Mouse (Mus musculus) small intestine, adult 2 months (tissue): ENCODE measurements around the gene Fsd1. TPM values are rescaled to one million over a fixed set of nuclear protein-coding genes. Genes with fewer than 3 reads are reported as not detected.
A peak's percentile ranks its signal among the peaks of the same experiment; 100 is the strongest.

ENCODE experiments used
- H3K27ac ChIP-seq: fragments of 200-500 bp; 2 replicates; pipeline ENCODE4 v1.5.1; 2012; ENCODE audit warnings: low read depth, low read length, control low read depth, inconsistent platforms; ENCODE audit not compliant: insufficient read depth
- H3K27me3 ChIP-seq: fragments of 200-500 bp; 2 replicates; pipeline ENCODE4 v1.6.1; 2012; ENCODE audit warnings: mild to moderate bottlenecking, moderate library complexity, low read length, inconsistent platforms; ENCODE audit not compliant: control insufficient read depth, insufficient read depth
- H3K36me3 ChIP-seq: fragments of 200-500 bp; 2 replicates; pipeline ENCODE4 v1.6.1; 2012; ENCODE audit warnings: mild to moderate bottlenecking, low read length, control low read depth, inconsistent platforms; ENCODE audit not compliant: control insufficient read depth, insufficient read depth
- H3K4me1 ChIP-seq: fragments of 200-500 bp; 2 replicates; pipeline ENCODE4 v1.6.1; 2012; ENCODE audit warnings: low read length, inconsistent platforms, mixed read lengths; ENCODE audit not compliant: control insufficient read depth, insufficient read depth, insufficient read length
- H3K4me3 ChIP-seq: fragments of 200-500 bp; 2 replicates; pipeline ENCODE4 v1.5.1; 2012; ENCODE audit warnings: low read depth, mild to moderate bottlenecking, control low read depth, inconsistent platforms, low read length, moderate library complexity
- CTCF ChIP-seq: fragments of 200-500 bp; IDR thresholded peaks from 2 replicates; pipeline ENCODE4 v1.5.1; 2012; ENCODE audit warnings: low read depth, mild to moderate bottlenecking, control low read depth, inconsistent platforms, low read length, moderate library complexity, mixed read lengths; ENCODE audit not compliant: insufficient replicate concordance, insufficient read length; ENCODE audit errors: extremely low read depth
- POLR2A ChIP-seq: fragments of 200-500 bp; IDR thresholded peaks from 2 replicates; pipeline ENCODE4 v1.6.1; 2012; ENCODE audit warnings: low read depth, mild to moderate bottlenecking, control low read depth, inconsistent platforms, low read length, moderate library complexity
- WGBS: fragments of 180-500 bp; shearing (Covaris S2); methylation state at CpG from one replicate; pipeline ENCODE4 v1.1.7; 2018; 5-methylcytosine and 5-hydroxymethylcytosine counted together
- polyA plus RNA-seq: library from polyadenylated mRNA; depleted of rRNA; stranded (reverse); fragments of >200 nt; gene quantifications from 2 replicates; pipeline ENCODE4 v1.2.3, GENCODE M21; 2012

Gene Fsd1
- polyA plus RNA-seq, 1 experiment = 3.2 TPM

DNA sequence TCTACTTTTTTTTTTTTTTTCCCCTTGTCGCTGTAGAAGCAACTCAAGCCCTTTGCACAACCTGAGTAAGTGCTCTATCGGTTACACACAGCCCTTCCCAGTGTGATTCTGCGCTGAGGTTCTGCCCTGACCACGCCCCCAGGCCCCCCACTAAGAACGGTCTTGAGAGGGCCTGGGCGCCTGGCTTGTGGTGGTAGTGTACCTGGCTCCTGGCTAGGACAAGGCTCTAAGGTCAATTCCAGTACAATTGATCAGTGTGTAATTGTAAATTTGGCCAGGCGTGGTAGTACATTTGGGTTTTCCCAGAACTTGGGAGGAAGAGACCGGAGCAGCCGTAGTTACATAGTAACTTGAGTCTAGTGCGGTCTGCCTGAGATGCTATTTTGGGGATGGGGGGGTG is 20.6 kb downstream of the Fsd1 start:
- peak overlapping the region; percentile 53 for H3K4me3 ChIP-seq
- WGBS = 32% methylated on average over 10 of the region's 10 CpGs
- H3K36me3 ChIP-seq = peaks cover 10% of the 10 kb centered on the region
- H3K27me3 ChIP-seq = no peaks in the 10 kb centered on the region
- peak overlapping the region; percentile 98 for H3K27ac ChIP-seq
- H3K4me1 ChIP-seq = peaks cover 15% of the 10 kb centered on the region
- no peak for TF ChIP-seq CTCF
- TF ChIP-seq POLR2A = no peak

DNA sequence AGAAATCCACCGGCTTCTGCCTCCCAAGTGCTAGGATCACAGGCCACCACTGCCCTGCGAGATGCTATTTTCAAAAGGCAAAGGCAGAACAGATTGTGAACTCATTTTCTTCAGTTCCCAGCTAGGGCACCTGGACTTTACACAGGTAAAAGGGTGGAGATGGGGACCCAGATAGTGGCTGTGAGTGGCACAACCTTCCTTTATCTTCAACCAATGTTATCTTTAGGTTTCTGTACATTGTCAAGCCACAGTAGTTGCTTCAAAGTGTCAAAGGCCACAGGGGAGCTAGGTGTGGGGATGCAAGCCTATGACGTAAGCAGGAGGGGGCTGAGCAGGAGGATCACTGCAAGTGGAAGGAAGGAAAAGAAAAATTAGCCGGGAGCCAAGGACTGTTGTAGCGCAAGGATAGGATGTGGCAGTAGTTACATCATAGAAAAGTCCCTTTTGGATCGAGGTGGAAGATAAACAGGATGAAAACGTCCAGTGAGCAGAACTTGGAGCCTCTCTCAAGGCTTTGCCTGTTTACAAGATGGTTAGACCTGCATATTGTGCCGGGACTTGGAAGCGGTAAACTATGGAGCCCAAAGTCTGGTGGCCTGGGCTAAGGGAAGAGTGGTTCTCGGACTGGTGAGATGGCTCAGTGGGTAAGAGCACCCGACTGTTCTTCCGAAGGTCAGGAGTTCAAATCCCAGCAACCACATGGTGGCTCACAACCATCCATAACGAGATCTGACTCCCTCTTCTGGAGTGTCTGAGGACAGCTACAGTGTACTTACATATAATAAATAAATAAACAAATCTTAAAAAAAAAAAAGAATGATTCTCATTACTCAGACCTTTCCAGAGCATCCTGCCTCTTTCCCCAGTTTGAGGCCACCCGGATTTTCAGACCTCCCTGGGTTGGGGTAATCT is 21.4 kb downstream of the Fsd1 start:
- Histone ChIP-seq H3K27ac (peak overlapping the region; percentile 98), H3K4me1 (peaks cover 15% of the 10 kb centered on the region), H3K4me3 (peak overlapping the region; percentile 86), H3K36me3 (peaks cover 11% of the 10 kb centered on the region), H3K27me3 (no peaks in the 10 kb centered on the region)
- WGBS = 13% methylated on average over 14 of the region's 14 CpGs
- no peak for TF ChIP-seq CTCF
- no peak for TF ChIP-seq POLR2A

DNA sequence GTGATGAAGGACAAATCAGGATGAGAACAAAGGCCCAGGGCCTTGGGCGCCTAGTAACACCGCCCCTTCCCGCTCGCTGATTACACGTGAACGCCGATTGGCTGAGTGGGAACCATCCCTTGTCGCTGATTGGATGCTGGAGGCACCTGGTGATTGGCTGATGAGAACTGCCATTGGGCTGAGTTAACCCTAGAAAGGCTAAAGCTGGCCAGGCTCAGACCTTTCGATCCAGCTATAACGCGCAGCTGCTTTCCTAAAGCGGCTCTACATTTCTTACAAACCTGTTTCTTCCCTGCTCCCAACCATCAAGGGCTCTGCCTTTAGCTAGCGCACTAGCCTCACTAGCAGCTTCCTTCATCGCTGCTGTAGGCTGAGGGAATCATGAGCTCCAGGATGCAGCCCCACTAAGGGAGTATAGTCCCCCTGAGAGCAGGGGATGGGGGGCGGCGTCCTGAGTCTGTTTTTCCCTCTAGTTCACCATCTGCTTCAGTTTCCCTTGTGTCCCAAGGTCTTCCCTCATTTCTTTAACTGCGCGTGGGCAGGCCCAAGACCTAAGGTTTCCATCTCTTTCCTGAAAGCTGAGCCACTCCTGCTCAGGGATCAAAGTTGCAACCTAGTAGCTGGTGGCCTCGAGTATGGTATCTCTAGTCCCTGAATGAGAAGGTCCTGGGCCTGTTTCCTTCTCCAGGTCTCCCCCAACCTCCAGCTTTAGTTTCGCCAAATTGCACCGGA is 22.2 kb downstream of the Fsd1 start:
- Histone ChIP-seq H3K36me3 (peaks cover 10% of the 10 kb centered on the region), H3K4me3 (peak overlapping the region; percentile 86), H3K27ac (peak overlapping the region; percentile 98), H3K4me1 (peaks cover 12% of the 10 kb centered on the region), H3K27me3 (no peaks in the 10 kb centered on the region)
- under 1% methylated on average over 21 of the region's 21 CpGs for WGBS
- TF ChIP-seq CTCF (no peak), POLR2A (peak; percentile 41; the same call in 1 of the 2 replicates)

DNA sequence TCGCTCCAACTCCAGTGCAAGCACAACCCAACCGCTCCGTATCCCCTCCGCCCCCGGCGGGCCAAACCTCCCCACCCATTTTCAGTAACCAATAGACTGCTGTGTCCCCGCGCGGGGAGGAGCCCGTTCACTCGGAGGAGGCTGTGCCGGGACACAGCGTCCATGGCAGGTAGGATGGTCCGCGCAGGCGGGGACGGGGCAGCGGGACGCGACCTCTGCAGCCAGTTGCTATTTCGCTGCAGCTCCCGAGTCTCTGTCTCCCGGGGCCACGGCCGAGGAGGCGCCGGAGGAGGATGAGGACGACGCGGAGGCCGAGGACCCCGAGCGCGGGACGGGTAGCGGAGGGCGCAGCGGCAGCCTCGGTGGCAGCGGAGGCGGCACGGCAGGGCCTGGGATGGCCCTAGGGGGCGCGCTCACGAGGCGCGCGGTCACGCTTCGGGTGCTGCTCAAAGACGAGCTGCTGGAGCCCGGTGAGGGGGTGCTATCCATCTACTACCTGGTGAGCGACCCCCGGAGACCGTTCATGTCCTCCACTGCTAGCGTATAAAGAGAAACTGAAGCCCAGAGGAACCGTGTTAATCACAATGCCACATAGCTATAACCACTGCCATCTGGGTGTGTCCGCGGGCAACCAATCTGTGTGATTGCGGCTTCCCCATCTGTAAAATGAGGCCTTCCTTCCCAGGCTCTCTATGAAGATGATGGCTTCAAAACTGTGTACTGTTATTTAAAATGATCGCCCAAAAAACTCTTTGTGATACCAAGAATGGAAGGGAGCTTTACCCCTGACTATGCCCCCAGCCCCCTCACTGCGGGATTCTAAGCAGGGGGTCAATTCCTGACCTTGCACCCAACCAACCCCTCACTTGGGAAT is 23.0 kb downstream of the Fsd1 start:
- peak overlapping the region; percentile 86 for H3K4me3 ChIP-seq
- peak overlapping the region; percentile 92 for H3K27ac ChIP-seq
- TF ChIP-seq CTCF = peak; percentile 49; the same call in 1 of the 2 replicates
- peak; percentile 92 for TF ChIP-seq POLR2A
- peaks cover 12% of the 10 kb centered on the region for H3K4me1 ChIP-seq
- under 1% methylated on average over 61 of the region's 62 CpGs for WGBS
- peaks cover 13% of the 10 kb centered on the region for H3K36me3 ChIP-seq
- no peaks in the 10 kb centered on the region for H3K27me3 ChIP-seq

DNA sequence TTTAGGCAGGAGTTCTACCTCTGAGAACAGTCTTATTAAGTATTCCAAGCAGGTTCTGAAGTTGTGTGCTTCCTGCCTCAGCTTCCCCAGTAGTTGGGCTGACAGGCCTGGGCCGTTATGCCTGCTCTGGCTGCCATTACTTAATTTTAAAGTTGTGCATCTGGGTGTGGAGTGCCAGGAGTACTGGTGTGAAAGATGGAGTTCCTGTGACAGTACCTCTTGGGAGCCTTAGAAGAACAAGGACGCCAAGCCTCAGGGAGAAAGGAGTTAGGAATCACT is 23.6 kb downstream of the Fsd1 start:
- TF ChIP-seq POLR2A = no peak
- H3K4me1 ChIP-seq = peaks cover 9% of the 10 kb centered on the region
- H3K27me3 ChIP-seq = no peaks in the 10 kb centered on the region
- peak overlapping the region; percentile 86 for H3K4me3 ChIP-seq
- peak overlapping the region; percentile 92; the same call in 1 of the 2 replicates for H3K27ac ChIP-seq
- 59% methylated on average over 2 of the region's 2 CpGs for WGBS
- peaks cover 17% of the 10 kb centered on the region for H3K36me3 ChIP-seq

DNA sequence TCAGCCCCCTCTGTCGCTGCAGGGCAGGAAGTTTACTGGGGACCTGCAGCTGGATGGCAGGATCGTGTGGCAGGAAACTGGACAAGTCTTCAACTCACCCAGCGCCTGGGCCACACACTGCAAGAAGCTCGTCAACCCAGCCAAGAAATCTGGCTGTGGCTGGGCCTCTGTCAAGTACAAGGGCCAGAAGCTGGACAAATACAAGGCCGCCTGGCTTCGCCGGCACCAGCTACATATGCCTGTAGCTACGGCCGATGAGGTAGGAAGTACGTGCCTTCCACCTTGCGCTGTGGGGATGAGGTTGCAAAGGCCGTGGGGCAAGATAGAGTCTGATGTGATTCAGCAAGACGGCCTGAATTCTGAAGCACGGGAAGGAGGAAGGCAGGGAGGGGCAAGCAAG is 23.9 kb downstream of the Fsd1 start:
- TF ChIP-seq POLR2A (no peak), CTCF (no peak)
- 60% methylated on average over 14 of the region's 14 CpGs for WGBS
- Histone ChIP-seq H3K4me3 (peak overlapping the region; percentile 86), H3K36me3 (peaks cover 20% of the 10 kb centered on the region), H3K27me3 (no peaks in the 10 kb centered on the region), H3K4me1 (peaks cover 9% of the 10 kb centered on the region), H3K27ac (0 out of 2 replicates have a peak overlapping the region, but pooled peaks have one; percentile 92)
